Mouse (Mus musculus) ES-E14 (cell line): Measurements from ENCODE around the gene Arl8a. TPM values are rescaled to one million over a fixed set of nuclear protein-coding genes. Genes with fewer than 3 reads are reported as not detected.

ENCODE experiments used
- DNase-seq: peaks from one replicate; pipeline ENCODE4 v3.0.0-alpha.2; 2013; ENCODE audit warnings: low read depth, low spot score
- H3K27ac ChIP-seq: 2 replicates; pipeline ENCODE4 v1.5.1; 2012; ENCODE audit warnings: low read depth, mild to moderate bottlenecking, low read length, moderate library complexity, mixed read lengths; ENCODE audit not compliant: poor library complexity, insufficient read depth, severe bottlenecking
- H3K36me3 ChIP-seq: 2 replicates; pipeline ENCODE4 v1.6.1; 2012; ENCODE audit warnings: mild to moderate bottlenecking, low read length, moderate library complexity, mixed read lengths; ENCODE audit not compliant: control insufficient read depth, poor library complexity, insufficient read depth, severe bottlenecking
- H3K4me1 ChIP-seq, 2 experiments: fragments of 150-350 bp in 1 of 2; sonication (generic) in 1 of 2; 2 replicates each; pipeline ENCODE4 v1.6.1; 2012; ENCODE audit warnings: low read length in 2 of 2, mild to moderate bottlenecking in 1 of 2, mixed read lengths in 1 of 2; ENCODE audit not compliant: control insufficient read depth in 2 of 2, insufficient read depth in 2 of 2, poor library complexity in 1 of 2
- H3K4me3 ChIP-seq, 2 experiments: fragments of 150-350 bp in 1 of 2; sonication (generic) in 1 of 2; 2 replicates each; pipeline ENCODE4 v1.5.1; 2012; ENCODE audit warnings: low read length in 2 of 2, low read depth in 1 of 2, mild to moderate bottlenecking in 1 of 2, mixed read lengths in 1 of 2; ENCODE audit not compliant: insufficient read depth in 1 of 2, poor library complexity in 1 of 2, severe bottlenecking in 1 of 2
- H3K9ac ChIP-seq: 2 replicates; pipeline ENCODE4 v1.6.1; 2012; ENCODE audit warnings: low read depth, mild to moderate bottlenecking, low read length, mixed read lengths; ENCODE audit not compliant: poor library complexity, insufficient read depth, severe bottlenecking
- H3K9me3 ChIP-seq: fragments of 150-350 bp; sonication (generic); 2 replicates; pipeline ENCODE4 v1.6.1; 2012; ENCODE audit warnings: low read depth, mild to moderate bottlenecking, low read length; ENCODE audit not compliant: control insufficient read depth, insufficient read depth
- CHD2 ChIP-seq: IDR thresholded peaks from 2 replicates; pipeline ENCODE4 v1.6.1; 2014; ENCODE audit warnings: mild to moderate bottlenecking, low read depth, low read length, inconsistent platforms
- HCFC1 ChIP-seq: IDR thresholded peaks from 2 replicates; pipeline ENCODE4 v1.6.1; 2012; ENCODE audit warnings: low read length, inconsistent platforms, borderline replicate concordance; ENCODE audit not compliant: insufficient read depth
- MAFK ChIP-seq: IDR thresholded peaks from 2 replicates; pipeline ENCODE4 v1.6.1; 2014; ENCODE audit warnings: mild to moderate bottlenecking, low read depth, low read length, inconsistent platforms; ENCODE audit not compliant: insufficient read depth
- ZC3H11A ChIP-seq: IDR thresholded peaks from 2 replicates; pipeline ENCODE4 v1.6.1; 2012; ENCODE audit warnings: low read depth, mild to moderate bottlenecking, inconsistent platforms, low read length, borderline replicate concordance
- ZNF384 ChIP-seq: IDR thresholded peaks from 2 replicates; pipeline ENCODE4 v1.6.1; 2012; ENCODE audit warnings: low read depth, low read length, inconsistent platforms
- in situ Hi-C, 2 experiments: fragments of 600-800 bp; cut with MboI; formaldehyde crosslinking; loops; one replicate each; pipeline ENCODE4 v1.15.1; 2025; ENCODE audit warnings: low sequenced_read_pairs in 2 of 2, inconsistent platforms in 1 of 2; ENCODE audit not compliant: unreplicated experiment in 2 of 2
- total RNA-seq: library from RNA; depleted of rRNA; stranded (reverse); fragments of 300-350 nt; gene quantifications from 2 replicates; pipeline ENCODE4 v1.2.3, GENCODE M21; 2012

Gene Arl8a
- total RNA-seq, 1 experiment = 17.5 TPM

DNA sequence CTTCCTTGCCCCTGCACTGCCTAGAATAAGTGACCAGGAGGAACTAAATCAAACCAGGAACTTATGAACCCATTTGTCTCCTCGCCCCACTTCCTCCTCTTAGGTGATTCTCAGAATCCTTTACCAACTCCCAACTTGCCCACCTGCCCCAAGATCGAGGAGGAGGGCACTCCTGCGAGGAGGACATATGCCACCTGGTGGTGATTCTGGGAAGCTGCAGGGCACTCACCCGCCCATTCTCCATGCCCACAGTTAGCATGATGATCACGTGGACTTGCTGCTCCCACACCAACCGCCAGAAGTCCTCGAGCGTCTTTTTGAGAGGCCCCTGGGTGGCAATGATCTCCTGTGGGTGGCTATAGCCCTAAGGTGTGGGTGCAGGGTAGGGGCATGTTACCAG is 34.0 kb upstream of the Arl8a start:
- H3K27ac ChIP-seq = no peak overlapping the region
- TF ChIP-seq ZC3H11A (0 out of 2 replicates have a peak, but pooled peaks have one; percentile 2), ZNF384 (no peak)

DNA sequence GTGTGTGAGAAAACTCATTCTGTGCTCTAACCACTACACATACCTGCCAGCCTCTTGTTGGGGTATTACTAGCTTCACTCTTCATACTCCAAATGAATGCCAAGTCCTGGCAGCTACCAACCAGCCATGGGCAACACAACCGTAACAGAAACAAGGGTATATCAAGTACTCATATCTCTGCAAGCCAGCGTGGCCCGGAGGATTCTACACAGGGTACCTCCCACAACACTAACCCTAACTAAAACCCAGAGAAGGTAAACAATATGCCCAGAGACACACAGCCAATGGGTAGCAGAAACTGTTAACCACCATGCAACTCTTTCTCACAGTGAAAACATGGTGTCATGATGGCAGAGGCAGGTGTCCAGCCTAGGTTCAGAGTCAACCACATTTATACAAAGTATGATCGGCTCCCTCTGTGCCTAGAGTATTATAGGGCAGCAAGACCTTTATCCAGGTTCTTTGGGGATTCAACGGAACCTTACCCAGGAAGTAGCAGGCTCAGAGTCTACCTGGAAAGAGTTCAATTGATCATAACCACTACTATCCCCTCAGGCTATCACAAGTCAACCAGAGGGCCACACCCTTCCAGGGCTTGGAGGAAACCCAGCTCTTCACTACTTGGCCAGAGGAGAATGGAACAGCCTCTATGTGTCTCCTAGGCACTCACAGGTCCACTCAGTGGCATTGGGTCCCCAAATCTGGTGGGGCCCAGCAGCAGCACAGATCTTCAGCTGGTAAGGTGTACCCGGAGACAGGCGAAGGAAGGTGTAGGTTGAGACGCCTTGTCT is 21.9 kb upstream of the Arl8a start:
- Histone ChIP-seq H3K9me3 (no peaks in the 10 kb centered on the region), H3K4me1 (peaks cover 2 to 9% of the 10 kb centered on the region in 2 experiments; a peak in 1 of 4 replicates), H3K27ac (no peak overlapping the region), H3K4me3 (no peak overlapping the region), H3K9ac (no peak overlapping the region), H3K36me3 (no peaks in the 10 kb centered on the region)
- no peak for DNase-seq
- in situ Hi-C loops = no loop called here
- TF ChIP-seq ZC3H11A = no peak
- no peak for TF ChIP-seq HCFC1
- TF ChIP-seq MAFK = no peak
- TF ChIP-seq ZNF384 = no peak
- no peak for TF ChIP-seq CHD2

More for the DNA sequence above, 34.0 kb upstream of the Arl8a start:
- Histone ChIP-seq H3K4me3 (no peak overlapping the region), H3K4me1 (peaks cover 3 to 13% of the 10 kb centered on the region in 2 experiments; a peak in 2 of 4 replicates), H3K9ac (no peak overlapping the region), H3K9me3 (no peaks in the 10 kb centered on the region), H3K36me3 (no peaks in the 10 kb centered on the region)
- no peak for DNase-seq
- in situ Hi-C loops = no loop called here

- H3K4me3 ChIP-seq = no peak overlapping the region
- in situ Hi-C loops = no loop called here
- no peaks in the 10 kb centered on the region for H3K9me3 ChIP-seq
- H3K27ac ChIP-seq = no peak overlapping the region
- no peak overlapping the region for H3K9ac ChIP-seq
- TF ChIP-seq CHD2 = no peak
- no peak for TF ChIP-seq HCFC1
- TF ChIP-seq ZC3H11A = no peak
- no peak for TF ChIP-seq ZNF384
- no peak for TF ChIP-seq MAFK
- peaks cover 2 to 16% of the 10 kb centered on the region in 2 experiments; a peak in 1 of 4 replicates for H3K4me1 ChIP-seq
- no peak for DNase-seq
- no peaks in the 10 kb centered on the region for H3K36me3 ChIP-seq
Measured at GRCm38 (mm10) chr1:135125990-135126389, 20.6 kb upstream of the Arl8a start.

DNA sequence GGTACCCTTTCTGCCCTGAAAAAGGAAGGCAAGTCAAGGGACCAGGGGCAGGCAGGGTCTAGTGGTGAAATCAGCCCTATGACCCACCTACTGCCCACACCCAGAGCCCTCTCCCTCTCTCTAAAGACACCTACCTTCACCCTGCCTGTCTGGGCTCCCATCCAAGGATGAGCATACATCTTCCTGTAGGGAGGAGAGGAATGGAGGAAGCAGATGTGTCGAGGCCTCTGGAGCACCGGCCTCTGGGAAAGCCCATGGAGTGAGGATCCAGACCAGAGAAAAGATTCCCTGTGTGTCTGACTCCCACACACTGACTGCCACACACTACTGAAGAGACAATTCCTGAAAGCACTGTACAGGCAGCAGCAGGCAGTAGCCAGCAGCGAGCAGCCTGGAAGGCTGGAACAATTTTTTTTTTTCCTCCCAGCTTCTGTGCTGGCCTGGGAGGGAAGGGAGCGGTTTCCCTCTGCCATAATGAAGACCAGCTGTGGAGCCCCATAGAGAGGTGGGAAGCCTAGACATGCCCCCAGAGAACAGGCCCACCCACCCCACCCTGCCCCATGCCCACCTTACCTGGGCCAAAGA is 20.1 kb upstream of the Arl8a start:
- Histone ChIP-seq H3K4me1 (peaks cover 2 to 22% of the 10 kb centered on the region in 2 experiments; a peak in 1 of 4 replicates), H3K9ac (peak overlapping the region; percentile 18; the same call in 1 of the 2 replicates), H3K27ac (peak overlapping the region; percentile 23; the same call in 1 of the 2 replicates), H3K9me3 (no peaks in the 10 kb centered on the region), H3K4me3 (no peak overlapping the region), H3K36me3 (no peaks in the 10 kb centered on the region)
- TF ChIP-seq HCFC1 = no peak
- peak; percentile 64 for TF ChIP-seq ZNF384
- in situ Hi-C loops = no loop called here
- DNase-seq = no peak
